Mouse (Mus musculus): ENCODE results near the gene Zfy2. TPM values are rescaled to one million over a fixed set of nuclear protein-coding genes. Genes with fewer than 3 reads are reported as not detected.

The Zfy2 gene
- total RNA-seq (2021) (not detected), polyA plus RNA-seq (2012; rRNA removed) (not detected in 2 replicates)
- long read RNA-seq: 0 reads

DNA sequence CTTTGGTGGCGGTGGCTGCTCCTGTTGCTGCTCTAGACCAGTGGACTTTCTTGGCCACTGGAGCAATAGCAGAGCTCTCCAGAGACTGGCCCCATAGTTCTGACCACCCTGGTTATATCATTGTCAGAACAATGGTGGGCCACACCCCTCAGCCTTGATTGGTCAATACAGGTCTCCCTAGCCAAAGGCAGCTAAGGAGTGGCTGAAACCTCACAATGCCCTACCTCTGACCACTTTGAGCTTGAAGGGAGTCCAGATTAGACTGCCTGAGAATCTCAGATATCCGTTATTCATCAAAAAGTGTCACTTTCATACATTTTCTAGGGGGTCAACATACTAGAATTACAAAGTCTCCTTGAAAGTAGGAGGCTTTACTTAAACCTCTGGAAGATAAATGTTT is at the start of gene Zfy2:
Zfy2 (minus strand) TSS at position 101 of the 400 bp plus-strand sequence.
- intact Hi-C loops (cut with DNase I): no loop called here
- no peak within 1 kb of the TSS for H3K4me3 ChIP-seq
- H3K27me3 ChIP-seq (ENCODE audit: control insufficient read depth, insufficient read depth, low read length): no peaks in the 10 kb centered on the region
- H3K36me3 ChIP-seq (ENCODE audit: control insufficient read depth, insufficient read depth, low read length): no peaks in the 10 kb centered on the region
- TF ChIP-seq CTCF (IDR thresholded peaks at IDR 0.05) (no peak), POLR2A (IDR thresholded peaks at IDR 0.05; ENCODE audit: insufficient read depth, low read depth, low read length) (no peak), EP300 (IDR thresholded peaks at IDR 0.05; ENCODE audit: insufficient read depth, low read depth, low read length) (no peak)
- H3K27ac ChIP-seq: no peak within 1 kb of the TSS
- no peak for DNase-seq
- no peaks in the 10 kb centered on the region for H3K4me1 ChIP-seq (ENCODE audit: control insufficient read depth, insufficient read depth, low read length)
- no peaks in the 10 kb centered on the region for H3K79me2 ChIP-seq (replicated peaks; ENCODE audit: control insufficient read depth, insufficient read depth, low read length)
- 25% methylated on average over 1 of the region's 2 CpGs for WGBS
- no peak within 1 kb of the TSS for H3K9ac ChIP-seq (ENCODE audit: low read depth, low read length)
